Mouse (Mus musculus): ENCODE data around the gene Vmn1r223.
"Not testable (repeated sequence)": the region's sequence is repeated elsewhere in the genome, so short reads cannot be mapped to it uniquely, and the experiment has no call there.

DNA sequence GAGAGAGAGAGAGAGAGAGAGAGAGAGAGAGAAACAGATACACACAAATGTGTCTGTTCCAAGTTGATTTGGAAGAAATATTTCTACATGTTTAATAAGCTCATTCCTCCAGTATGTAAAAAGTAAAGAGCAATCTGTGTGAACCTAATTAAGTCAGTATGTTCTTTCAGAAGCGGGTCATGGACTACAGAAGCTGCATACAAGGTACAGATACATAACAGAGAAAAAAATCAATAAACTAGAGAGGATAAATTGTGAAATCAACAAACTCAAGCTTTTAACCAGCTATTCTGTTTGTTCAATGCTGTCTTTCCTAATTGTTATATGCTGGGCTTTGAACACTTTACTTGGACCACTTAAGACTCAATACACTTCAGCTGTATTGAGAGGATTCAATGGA, 43.0 kb upstream of the Vmn1r223 start:
- not testable (repeated sequence) for TF ChIP-seq POLR2A (IDR thresholded peaks at IDR 0.05; ENCODE audit: borderline replicate concordance, control insufficient read depth, low read depth, low read length); CTCF (IDR thresholded peaks at IDR 0.05; ENCODE audit: control insufficient read depth, insufficient read depth, low read length)
